Mouse (Mus musculus) mesoderm, embryonic 11.5 days (tissue): ENCODE measurements around the gene Vmn1r6.
"Not testable (repeated sequence)": the region's sequence is repeated elsewhere in the genome, so short reads cannot be mapped to it uniquely, and the experiment has no call there.

Experiments
- DNase-seq: peaks from one replicate; pipeline ENCODE4 v3.0.0-alpha.2; 2012; ENCODE audit warnings: low read depth, low spot score

Vmn1r6 gene

DNA sequence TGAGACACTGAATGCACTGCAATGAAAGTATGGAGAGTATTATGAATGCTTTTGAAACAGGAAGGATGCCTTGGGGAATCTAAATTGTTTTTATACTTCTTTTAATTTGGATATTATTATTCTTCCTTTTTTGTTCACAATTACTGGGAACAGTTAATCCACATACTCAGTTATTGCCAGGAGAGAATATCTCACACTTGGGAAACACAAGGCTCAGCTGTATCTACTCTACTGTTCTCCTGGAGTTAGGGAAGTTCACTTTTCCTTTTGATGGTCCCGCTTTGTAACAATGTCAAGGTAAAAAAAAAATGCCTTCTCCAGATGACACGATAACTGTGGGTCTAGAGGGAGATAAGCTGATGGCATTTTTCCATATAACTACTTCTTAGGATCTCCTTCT is at the start of gene Vmn1r6:
TSS of gene Vmn1r6 (plus strand) at position 301 of the 400 bp plus-strand sequence.
- no peak for DNase-seq

DNA sequence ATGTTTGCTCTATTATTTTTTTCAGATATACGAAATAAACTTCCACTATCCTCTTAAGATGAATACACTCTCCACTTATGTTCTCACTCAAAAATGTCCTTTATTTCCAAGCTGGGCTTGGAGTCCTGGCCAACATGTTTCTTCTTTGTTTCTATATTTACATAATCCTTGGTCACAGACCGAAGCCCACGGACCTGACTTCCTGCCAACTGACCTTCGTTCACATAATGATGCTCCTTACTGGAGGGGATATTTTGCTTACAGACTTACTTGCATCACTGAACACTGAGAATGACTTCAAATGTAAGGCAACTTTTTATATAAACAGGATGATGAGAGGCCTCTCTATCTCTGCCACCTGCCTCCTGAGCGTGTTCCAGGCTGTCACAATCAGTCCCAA is 40.6 kb upstream of the Vmn1r6 start:
- no peak for DNase-seq

DNA sequence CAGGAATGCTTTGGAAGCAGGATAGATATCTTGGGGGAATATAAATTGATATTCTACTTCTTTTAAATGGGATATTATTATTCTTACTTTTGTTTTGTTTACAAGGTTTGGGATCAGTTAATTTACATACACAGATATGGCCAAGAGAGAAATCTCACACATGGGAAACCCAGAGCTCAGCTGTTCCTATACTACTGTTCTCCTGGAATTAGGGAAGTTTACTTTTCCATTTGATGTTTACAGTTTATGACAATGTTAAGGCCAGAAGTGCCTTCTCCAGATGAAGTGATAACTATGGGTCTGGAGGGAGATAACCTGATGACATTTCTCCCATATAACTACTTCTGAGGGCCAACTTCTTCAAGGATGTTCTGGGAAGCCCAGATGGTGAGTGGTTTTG is 27.1 kb upstream of the Vmn1r6 start, which contains the start of gene Vmn1r5:
TSS of gene Vmn1r5 (plus strand) at position 301 of the 400 bp plus-strand sequence.
- no peak for DNase-seq

DNA sequence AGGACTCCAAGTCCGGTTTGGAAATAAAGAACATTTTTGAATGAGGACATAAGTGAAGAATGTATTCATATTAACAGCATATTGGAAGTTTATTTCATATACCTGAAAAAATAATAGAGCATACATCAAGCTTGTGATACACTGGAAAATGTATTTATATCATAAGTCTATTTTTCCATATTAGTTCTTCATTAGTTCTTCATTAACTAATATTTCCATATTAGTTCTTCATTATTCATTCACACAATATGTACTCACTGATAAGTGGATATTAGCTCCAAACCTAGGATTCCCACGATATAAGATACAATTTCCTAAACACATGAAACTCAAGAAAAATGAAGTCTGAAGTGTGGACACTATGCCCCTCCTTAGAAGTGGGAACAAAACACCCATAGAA is 28.2 kb downstream of the Vmn1r6 start, which contains the start of gene Vmn1r7:
TSS of gene Vmn1r7 (minus strand) at position 101 of the 400 bp plus-strand sequence.
- DNase-seq: not testable (repeated sequence)

DNA sequence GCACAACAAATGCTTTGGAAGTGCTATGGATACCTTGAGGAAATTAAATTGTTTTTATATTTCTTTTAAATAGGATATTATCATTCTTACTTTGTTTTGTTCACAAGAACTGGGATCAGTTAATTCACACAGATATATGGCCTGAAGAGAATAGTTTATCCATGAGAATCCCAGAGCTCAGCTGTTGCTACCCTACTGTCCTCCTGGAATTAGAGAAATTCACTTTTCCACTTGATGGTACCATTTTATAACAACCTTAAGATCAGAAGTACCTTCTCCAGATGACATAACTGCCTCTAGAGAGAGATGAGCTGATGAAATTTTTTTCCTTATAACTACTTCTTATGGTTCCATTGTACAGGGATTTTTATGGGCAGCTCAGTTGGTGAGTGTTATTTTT is 34.9 kb downstream of the Vmn1r6 start, which contains the start of gene Vmn1r8:
TSS of gene Vmn1r8 (plus strand) at position 301 of the 400 bp plus-strand sequence.
- DNase-seq: no peak

DNA sequence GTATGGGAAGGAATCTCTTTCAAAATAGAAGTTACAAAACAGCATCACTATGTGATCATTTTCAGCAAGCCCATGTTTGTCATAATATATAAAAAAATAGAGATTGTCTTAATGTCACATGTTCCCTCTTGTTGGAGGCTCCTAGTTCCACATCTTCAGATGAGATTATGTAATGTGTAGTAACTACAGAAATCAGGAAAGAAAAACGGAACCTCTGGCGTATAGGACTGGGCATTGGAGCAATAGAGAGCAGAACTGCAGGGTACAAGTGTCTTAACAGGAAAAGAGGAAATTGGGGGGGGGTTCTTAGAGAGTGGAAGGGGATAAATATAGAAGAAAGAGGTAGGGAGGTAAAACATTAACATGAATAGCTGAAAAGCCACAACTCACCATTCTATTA is 37.6 kb downstream of the Vmn1r6 start:
- DNase-seq: no peak
